Mouse (Mus musculus) heart, adult 9 months (tissue): ENCODE results near the gene Tgfbr3.

Source experiments
- DNase-seq, 2 experiments: peaks; one replicate each; pipeline ENCODE4 v3.0.0; 2022; ENCODE audit warnings: low spot score in 2 of 2

Gene Tgfbr3

DNA sequence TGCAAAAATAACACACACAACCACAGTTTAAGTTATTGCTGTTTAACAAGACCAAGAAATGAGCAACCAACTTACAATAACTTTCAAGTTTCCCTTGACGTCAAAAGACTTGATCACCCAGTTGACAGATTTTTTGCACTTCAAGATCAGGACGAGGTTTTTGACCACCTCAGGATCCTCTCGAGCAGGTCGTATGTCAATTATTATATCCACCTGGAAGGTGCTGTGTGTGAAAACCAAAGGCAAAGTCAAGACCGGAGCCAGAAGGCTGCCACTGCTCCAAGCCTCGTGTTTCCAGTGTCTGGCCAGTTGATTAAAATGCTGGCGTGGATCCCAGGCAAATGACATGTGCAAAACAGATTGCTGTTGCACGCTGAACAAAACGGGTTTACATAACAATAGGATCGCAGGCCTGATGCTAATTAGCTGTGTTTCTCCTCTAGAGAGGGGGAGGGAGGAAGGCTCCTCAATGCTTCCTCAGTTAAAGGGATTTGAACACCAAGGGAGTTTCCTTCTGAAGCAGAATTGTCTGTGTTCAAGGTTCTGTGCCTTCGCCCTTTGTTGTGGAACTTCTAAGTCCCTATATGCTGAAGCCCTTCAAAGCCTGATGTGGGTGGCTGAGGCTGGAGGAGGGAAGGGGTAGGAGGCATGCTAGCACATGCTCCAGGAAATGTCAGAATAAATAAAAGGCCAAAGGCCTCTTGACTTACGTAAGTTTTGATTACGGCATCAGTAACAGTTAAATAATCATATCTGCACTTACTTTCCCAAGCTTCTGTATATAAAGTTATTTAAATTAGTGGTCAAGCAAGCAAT lies 141.3 kb downstream of the Tgfbr3 start:
- peak; percentile 91 to 93 for DNase-seq

DNA sequence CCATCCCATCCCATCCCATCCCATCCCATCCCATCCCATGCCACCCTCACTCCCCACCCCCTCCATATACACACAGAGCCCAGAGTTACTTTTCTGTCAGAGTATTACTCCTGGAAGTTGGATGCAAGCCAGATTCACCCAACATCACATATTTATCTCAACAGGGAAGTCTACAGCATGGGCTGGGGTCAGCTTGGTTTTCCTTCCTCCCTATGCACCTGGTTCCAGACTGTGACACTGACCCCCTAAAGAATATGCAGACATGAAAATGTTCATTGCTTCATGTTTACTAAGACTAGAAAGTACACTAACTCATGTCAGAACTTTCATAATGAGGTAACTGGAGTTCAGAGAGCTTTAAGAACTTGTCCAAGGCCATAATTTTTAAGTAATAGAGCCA lies 142.0 kb downstream of the Tgfbr3 start:
- no peak for DNase-seq

DNA sequence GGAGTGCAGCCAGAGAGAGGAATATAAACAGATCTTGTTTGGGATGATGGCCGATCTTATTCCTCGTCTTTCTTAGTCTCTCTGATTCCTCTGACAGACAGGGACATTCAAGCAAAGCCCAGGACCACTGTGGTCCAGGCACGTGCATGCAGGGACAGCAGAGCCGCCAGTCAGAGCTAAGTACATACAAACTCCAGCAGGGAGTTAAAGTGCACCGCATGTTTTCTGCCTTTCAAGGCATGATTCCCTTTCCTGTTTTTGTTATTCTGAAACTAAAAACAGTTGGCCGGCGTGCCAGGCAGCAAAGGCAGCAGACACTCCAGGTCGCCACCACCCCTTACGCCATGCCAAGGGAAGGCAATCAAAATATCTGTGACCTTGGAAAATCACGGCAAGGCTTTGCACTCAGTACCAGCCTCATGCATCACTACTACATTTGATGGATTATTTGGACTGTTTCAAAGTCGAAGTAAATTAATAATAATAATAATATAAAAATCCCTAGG lies 143.3 kb downstream of the Tgfbr3 start:
- no peak for DNase-seq

DNA sequence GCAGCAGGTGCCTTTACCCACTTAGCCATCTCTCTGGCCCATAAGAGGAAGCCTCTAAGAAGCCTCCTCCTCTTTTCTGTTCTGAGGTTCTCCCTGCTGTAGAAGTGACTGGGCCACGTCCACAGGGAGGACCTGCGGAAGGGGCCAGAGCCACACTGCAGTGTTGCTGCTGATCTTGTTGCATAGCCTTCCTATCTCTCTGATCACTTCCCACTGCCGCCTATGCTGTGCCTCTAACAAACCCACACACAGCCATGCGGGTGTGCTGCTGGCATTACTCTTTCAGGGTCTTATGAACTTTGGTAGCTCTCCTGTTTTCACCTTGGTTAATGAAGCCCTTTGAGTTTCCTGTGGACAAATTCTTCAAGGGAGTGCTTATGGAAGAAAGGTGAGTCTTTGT lies 144.3 kb downstream of the Tgfbr3 start:
- no peak for DNase-seq

DNA sequence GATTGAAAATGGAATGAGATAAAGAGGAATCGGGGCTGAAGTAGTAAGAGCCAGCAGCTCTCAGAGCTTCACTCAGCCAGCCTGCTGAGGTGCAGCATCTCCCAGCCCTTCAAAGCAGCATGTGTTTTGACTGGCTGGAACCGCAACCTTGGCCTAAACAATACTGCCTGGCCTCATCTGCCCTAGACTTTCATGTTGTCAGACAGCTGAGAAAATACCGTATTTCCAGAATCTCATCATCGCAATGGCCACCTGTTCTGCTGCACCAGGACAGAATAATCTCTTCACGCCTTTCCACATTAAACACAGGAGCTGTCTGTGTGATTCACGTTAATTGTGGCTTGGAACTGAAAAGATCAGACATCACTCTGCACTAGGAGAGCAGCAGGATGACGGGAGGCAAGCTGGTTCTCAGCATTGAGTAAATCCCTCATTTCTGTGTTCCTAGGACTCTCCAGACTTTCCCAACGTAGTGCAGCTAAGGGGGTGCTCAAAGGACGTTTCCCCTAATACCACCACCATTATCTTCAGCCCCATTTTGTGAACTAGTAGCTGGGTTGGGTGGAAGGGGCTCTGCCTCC lies 145.1 kb downstream of the Tgfbr3 start:
- DNase-seq, result no peak

DNA sequence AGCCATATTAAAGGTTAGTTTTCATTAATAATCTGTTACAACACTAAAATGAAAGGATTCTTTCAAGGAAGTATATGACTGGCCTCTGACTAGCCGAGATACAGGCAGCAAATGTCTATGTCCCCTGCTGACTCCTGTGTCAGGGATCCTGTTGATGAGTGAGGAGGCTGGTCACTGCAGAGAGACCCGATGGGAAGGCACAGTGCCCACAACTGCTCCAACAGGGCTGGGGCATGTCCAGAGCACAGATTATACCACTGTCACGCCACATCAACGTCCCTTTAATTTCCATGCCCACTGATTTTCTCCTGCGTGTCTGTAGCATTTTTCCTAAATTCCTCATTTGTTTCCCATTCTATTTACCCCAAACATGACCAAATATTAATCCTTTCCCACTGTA lies 146.0 kb downstream of the Tgfbr3 start:
- no peak for DNase-seq

DNA sequence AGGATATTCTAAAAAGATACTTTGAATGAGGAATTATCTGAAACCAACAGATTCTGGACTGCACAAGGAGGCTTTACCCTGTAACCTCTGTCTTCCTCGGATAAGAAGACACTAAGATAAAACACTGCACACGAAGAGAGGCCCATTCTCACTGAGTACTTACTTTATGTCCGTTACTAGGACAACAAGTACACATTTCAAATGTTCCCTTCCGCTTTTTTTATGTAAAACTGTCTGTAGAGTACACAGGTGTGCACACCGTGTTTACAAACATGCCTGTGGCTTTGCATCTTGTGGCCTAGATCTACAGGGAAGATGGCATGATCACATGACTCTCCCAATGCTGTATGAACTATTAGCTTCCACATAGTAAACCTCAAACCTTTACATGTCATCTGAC lies 146.6 kb downstream of the Tgfbr3 start:
- no peak for DNase-seq

DNA sequence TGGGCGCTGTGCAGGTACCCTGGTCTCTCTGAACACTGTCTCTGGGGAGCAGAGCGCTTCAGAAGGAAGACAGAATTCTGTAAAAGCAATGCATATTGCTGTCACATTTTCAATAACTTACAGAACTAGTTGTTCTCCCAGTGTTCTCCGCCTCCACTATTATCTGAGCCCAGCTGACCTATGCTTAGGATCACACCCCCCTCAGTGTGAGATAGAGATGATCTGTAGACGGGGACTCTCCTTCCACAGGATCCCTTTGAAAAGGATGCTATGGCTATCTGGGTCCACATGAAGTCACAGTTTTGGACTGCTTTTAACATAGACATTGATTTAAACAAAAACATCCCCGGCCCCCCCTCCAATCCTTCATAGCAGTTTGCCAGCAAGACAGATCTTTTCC lies 148.1 kb downstream of the Tgfbr3 start:
- no peak for DNase-seq

DNA sequence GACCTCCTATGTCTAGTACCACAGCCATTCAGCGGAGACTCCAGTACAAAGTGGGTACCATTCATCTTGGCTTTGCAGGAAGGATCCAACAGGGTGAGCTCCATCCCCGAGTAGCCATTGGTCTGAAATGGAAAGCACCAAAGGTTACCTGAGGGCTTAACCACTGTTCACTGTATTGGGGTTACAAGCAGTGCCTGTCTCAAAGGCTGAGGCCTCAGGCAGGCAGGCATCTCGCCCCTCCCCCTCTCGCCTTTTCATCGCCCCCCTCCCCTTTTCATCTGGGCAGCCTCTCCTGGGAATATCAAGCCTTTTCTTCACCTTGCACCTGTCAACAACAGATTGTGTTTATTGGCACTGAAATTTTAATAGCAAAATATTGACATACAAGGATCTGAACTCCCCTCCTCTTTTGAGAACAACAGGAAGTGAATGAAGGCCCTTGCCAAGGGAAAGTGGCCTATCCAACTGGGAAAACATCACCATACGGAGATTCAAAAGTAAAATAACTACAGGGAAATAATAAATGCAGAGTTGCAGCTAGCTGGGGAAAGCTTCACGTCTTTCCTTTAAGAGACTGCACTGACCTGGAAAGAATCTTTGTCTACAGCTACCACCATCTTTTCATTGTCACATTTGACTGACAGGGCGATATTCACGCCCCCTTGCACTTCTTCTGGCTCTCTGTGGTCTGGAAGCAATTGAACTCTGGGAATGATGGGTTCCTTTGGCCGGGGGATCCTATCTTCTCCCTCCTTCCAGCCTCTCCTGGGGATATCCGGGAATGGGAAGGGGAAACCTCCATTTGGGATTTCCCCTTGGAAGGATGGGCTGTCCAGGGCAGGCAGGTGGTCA lies 149.4 kb downstream of the Tgfbr3 start:
- DNase-seq, result no peak

DNA sequence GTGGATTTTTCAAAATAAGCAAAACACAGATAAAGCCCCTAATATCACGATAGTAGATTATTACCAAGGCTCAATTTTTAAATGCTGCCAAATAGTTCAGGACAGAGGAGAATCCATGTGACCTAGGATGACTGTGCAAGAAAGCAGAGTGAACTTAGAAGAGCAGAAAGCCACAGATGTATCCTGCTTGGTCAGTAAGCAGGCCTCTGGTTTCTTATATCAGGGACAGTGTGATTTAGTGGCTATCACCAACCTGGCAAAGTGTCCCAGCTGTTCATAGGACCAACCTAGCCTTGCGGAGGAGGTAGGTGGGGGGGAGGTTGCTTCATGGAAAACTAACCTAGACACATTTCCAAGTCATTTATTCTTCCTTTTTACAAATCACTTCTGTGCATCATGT lies 156.1 kb downstream of the Tgfbr3 start:
- DNase-seq, result no peak

DNA sequence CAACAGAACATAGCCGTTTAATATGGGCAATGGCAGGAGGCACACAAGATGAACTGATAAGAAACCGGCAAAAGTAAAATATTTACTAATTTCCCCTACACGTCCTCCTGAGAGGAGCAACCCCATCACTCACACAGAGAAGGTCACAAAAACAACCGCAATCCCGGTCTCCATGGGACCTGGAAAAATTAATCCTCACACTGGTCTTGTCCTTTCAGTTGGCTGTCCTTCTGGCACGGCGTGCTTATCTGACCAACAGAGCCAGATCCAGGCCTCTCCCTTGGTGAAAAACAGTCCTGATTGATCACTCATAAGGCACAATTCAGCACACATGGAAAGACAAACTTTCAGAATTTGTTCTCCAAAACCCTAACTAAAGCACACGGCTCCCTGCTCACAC lies 157.2 kb downstream of the Tgfbr3 start:
- DNase-seq, result no peak

DNA sequence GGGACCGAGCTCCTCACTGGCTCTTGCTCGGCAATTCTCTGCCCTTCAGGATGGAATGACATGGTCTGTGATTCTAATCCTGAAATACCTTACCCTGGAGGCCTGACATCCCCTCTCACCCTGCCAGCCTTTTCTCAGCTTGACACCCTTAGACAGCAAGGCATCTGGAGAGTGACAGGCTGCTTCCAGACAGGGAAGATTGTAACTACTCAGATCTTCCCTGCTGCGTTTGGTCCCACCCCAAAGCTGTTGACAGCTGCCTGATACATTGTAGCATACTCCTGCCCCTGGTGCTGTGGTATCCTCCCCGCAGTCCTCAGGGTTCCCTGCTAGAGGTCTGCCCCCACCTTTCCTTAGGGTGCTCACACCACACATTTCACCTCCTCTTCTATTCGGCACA lies 160.1 kb downstream of the Tgfbr3 start:
- DNase-seq, result no peak

DNA sequence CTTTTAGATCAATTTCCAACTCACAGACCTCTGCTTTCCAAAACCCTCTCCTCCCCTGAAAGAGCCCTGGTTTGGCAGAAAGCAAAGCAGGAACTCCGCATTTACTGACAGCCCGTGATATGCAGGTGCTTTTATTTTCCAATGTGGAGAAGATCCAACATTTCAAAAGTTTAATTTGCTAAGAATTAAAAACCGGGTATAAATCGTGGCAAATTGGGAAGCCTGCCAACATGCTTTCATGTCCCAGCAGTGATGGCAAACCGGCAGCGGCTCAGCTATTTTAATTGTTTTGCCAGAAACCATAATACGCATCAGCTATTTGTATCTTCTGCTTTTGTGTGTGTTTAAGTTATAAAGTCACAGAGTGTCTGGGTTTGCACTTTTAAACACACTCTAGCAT lies 162.9 kb downstream of the Tgfbr3 start:
- DNase-seq, result no peak

DNA sequence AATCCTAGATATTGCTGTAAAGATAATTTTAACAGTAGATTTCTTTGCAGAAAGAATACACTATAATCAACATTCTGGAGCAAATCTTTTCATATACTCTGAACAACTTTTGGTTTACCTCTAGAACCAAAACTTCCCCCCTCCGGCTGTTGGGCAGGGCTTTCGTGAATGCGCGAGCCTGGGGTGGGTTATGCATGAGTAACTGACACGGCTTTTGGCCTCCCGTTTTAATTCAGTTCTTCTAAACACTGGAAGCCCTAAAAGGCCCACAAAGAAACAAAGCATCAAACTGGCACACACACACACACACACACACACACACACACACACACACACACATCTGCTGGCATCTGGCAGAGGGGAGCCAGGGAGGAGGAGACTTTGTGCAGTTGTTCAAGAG lies 164.3 kb downstream of the Tgfbr3 start:
- DNase-seq, result no peak

DNA sequence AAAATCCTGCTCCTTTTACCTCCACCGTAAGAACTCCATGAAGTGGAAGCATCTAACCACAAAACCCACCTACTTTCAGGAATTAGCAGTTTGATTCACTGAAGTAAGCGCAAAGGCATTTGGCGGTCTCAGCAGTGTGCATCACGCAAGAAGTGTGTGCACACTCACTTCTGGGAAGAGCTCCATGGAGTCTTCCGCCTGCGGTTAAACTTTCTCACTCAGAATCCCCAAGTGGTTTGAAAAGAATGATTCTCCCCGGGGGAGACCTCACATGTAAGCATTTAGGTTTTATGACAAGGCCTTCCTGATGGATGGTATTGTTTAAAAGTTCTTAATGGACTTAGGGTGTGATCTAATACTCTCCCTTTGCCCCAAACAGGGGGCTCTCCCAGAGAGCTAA lies 164.9 kb downstream of the Tgfbr3 start:
- no peak for DNase-seq

DNA sequence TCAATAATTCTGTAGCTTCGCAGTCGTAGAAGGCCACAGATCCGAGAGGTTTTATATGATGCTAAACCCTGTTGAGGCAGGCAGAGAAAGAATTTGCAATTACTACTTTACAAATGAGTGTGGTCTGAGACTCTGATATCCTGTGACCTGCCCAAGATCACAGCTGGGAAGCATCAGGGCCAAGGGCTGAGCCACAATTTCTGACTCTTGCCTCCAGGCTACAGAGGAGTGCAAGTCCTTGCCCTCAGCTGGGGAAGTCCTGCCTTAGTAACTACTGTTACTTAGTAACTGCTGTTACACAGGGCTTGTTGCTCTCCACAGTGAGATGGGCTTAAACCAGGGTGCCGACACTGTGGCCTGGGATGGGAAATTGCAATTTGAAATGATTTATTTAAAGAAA lies 166.8 kb downstream of the Tgfbr3 start:
- DNase-seq, result peak; percentile 47 to 61

DNA sequence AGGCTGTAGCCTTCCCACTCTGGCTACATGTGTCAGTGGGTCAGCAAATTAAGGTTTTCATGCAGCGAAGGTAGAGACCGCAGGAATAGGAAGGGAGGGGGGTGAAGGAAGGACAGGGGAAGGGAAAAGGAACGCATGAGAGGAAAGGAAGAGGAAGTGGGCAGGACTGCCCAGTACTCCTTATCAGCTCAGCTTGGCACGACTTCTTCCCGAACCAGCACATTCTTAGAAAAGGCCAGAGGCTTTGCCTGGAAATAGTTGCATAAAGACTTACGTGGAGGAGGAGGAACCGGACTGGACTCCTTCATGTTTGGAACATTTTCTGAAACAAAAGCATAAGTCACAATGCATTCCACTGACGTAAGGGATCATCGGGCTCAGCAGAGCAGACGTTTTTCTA lies 168.3 kb downstream of the Tgfbr3 start:
- no peak for DNase-seq

DNA sequence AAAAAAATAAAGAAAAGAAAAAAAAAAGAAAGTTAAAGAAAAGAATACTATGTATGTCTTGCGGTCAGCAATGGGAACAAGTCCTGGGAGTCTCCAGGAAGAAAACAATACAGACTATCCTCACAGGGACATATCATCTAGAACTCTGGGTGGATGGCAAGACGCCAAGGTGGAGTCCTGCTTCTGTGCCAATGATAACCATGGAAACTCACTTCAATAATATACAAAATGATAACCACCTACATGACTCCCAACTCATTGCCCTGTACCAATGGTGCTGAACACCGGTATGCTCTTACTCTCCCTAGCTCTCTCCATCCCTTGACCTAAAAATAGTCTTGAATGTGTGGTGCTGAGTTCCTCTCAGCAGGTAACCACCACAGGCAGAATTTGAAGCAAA lies 168.8 kb downstream of the Tgfbr3 start:
- DNase-seq, result peak in 1 of 2 experiments; percentile 52

DNA sequence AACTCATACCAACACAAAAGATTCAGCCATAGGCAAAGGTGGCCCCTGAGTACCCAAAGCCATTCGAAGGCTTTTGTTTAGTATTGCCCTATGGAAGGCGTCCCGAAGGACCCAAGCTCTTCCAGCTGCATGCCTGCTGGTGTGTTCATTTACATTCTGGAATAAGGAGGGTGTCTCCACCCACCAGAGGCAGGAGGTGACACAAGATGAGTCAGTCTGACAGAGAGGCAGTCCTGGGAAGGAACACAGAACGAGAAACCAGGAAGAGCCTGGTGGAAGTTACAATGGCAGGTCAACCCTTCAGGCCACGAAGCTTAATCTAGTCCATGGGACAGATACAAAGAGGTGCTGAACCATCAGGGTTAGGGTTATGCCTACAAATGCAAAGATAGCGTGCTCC lies 169.5 kb downstream of the Tgfbr3 start:
- no peak for DNase-seq

DNA sequence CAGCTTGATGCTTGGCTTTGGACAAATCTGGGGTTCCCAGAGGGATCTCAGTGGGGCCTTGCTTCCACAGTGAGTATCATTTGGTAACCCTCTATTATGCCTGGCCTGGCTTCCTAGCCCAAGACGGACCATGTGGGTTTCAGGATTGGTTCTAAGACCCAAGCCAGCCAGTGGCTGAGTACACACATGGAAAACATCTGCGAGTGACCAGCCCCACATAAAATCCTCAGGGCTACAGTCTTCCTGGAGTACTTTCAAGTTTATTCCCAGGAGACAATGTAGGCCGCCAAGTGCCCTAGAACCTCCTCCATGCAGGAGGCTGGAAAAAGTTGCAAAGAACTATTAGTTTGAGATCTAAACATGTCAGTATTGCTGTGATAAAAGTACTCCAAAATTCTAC lies 172.6 kb downstream of the Tgfbr3 start:
- DNase-seq, result peak; percentile 86 to 91

DNA sequence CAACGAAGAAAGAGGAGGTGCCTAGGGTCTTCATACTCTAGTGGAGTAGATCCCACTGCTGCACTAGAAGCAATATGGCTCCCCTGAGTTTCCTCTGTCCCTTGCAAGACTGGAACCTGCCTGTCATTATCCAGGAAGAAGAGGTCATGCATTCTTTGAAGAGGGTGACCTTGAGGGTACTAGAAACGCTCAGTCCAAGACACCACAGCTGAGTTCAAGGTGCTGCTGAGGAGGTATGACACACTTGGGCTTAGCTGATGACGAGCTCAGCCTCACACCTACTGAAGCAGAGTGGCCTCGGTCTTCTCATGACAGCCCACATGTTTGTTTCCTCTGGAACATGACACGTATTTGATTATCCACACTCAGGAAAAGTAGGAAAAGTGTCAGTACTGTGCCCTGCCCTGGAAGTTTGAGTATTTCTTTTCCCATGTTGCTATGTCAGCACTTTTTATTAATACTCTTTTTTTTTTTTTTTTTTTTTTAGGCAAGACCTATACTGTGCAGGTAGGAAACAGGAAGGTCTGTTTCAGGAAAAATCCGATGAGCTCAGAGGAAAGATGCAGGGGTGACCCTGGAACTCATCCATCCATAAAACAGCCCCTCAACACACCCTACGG lies 176.7 kb downstream of the Tgfbr3 start:
- DNase-seq, result no peak

DNA sequence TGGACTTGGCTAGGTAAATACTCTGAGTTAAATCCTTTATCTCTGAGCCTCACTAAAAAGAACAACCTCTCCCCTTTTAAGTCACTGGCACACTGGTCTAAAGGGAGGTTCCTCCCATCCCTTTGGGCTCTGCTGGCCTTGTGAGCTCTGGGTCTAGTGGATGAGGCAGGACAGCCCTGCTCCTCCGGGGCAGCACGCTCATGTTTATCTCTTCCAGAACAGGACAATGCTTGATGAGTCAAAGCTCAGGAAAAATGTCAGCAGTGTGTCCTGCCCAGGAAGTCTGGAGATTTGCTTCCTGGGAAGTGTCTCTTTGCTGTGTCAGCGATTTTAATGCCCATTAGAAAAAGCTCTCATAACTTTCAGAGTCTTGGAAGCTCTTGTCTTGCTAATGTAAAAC lies 177.6 kb downstream of the Tgfbr3 start:
- DNase-seq, result no peak
